Mouse (Mus musculus): ENCODE data around the gene Zfp213. TPM values are rescaled to one million over a fixed set of nuclear protein-coding genes. Genes with fewer than 3 reads are reported as not detected.
A peak's percentile ranks its signal among the peaks of the same experiment; 100 is the strongest.

Zfp213 gene
- polyA plus RNA-seq, 1 experiment = 13.0 TPM

DNA sequence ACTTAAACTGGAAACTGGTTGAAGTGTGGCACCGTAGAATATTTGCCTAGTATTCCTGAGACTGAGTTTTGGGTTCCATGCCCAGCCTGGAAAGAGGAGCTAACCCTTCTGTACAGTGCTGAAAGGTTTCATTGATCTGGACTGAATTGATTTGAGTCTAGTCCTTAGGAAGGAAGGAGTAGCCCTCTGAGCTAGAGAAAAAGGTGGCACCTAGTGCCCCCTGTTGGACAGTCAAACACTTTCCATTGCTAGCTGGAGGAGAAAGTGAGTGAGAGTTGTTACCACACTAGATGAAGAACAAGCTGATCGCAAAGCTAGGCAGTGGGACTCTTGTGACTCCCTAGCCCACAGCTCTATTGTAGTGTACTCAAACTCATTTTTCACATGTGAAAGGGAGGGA lies 39.5 kb upstream of the Zfp213 start:
- Histone ChIP-seq H3K27me3 (ENCODE audit: control insufficient read depth, insufficient read depth, insufficient read length) (no peaks in the 10 kb centered on the region), H3K79me3 (ENCODE audit: low read depth) (no peaks in the 10 kb centered on the region), H3ac (ENCODE audit: control insufficient read depth, insufficient read length, low read depth) (no peak overlapping the region), H3K79me2 (ENCODE audit: control insufficient read depth, insufficient read depth) (no peaks in the 10 kb centered on the region), H3K4me3 (ENCODE audit: insufficient read depth, poor library complexity, severe bottlenecking) (no peak overlapping the region), H3K36me3 (ENCODE audit: control insufficient read depth, insufficient read depth) (no peaks in the 10 kb centered on the region)
- TF ChIP-seq CTCF (IDR thresholded peaks at IDR 0.05; ENCODE audit: control insufficient read depth, insufficient read depth, insufficient read length) (no peak), USF1 (IDR thresholded peaks at IDR 0.05; ENCODE audit: low read depth) (no peak), MYOD1 (IDR thresholded peaks at IDR 0.05; ENCODE audit: control insufficient read depth, insufficient read length, low read depth) (no peak), FOSL1 (IDR thresholded peaks at IDR 0.05; ENCODE audit: insufficient read depth, low read length, poor library complexity, severe bottlenecking) (no peak), CEBPB (IDR thresholded peaks at IDR 0.05; ENCODE audit: low read depth) (no peak), MAX (IDR thresholded peaks at IDR 0.05) (no peak), MYOG (IDR thresholded peaks at IDR 0.05; ENCODE audit: control insufficient read depth, extremely low read depth, insufficient read length) (no peak)

DNA sequence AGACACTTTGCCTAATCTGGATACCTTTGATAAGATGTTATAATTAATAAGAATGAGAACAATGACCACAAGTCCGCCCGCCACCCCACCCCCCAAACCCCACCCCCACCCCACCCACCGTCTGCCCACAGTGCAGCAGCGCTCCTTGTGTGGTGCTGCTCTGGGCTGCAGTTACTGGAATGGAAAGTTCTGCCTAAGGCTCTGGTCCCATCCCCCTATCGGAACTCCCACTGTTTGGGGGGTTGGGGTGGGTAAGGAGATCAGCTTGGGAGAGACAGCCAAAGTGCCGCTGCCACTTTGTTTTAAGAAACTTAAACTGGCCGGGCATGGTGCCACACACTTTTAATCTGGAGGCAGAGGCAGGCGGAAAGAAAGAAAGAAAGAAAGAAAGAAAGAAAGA lies 39.0 kb upstream of the Zfp213 start:
- Histone ChIP-seq H3K36me3 (ENCODE audit: control insufficient read depth, insufficient read depth) (no peaks in the 10 kb centered on the region), H3K79me3 (ENCODE audit: low read depth) (no peaks in the 10 kb centered on the region), H3ac (ENCODE audit: control insufficient read depth, insufficient read length, low read depth) (no peak overlapping the region), H3K27me3 (ENCODE audit: control insufficient read depth, insufficient read depth, insufficient read length) (no peaks in the 10 kb centered on the region), H3K4me3 (ENCODE audit: insufficient read depth, poor library complexity, severe bottlenecking) (no peak overlapping the region), H3K79me2 (ENCODE audit: control insufficient read depth, insufficient read depth) (no peaks in the 10 kb centered on the region)
- TF ChIP-seq FOSL1 (IDR thresholded peaks at IDR 0.05; ENCODE audit: insufficient read depth, low read length, poor library complexity, severe bottlenecking) (no peak), MAX (IDR thresholded peaks at IDR 0.05) (no peak), MYOD1 (IDR thresholded peaks at IDR 0.05; ENCODE audit: control insufficient read depth, insufficient read length, low read depth) (no peak), USF1 (IDR thresholded peaks at IDR 0.05; ENCODE audit: low read depth) (no peak), MYOG (IDR thresholded peaks at IDR 0.05; ENCODE audit: control insufficient read depth, extremely low read depth, insufficient read length) (no peak), CTCF (IDR thresholded peaks at IDR 0.05; ENCODE audit: control insufficient read depth, insufficient read depth, insufficient read length) (no peak), CEBPB (IDR thresholded peaks at IDR 0.05; ENCODE audit: low read depth) (no peak)

- H3K79me3 ChIP-seq (ENCODE audit: low read depth) = no peaks in the 10 kb centered on the region
- H3K4me3 ChIP-seq (ENCODE audit: insufficient read depth, poor library complexity, severe bottlenecking) = no peak overlapping the region
- no peak for TF ChIP-seq USF1 (IDR thresholded peaks at IDR 0.05; ENCODE audit: low read depth)
- no peak for TF ChIP-seq CTCF (IDR thresholded peaks at IDR 0.05; ENCODE audit: control insufficient read depth, insufficient read depth, insufficient read length)
- no peak for TF ChIP-seq FOSL1 (IDR thresholded peaks at IDR 0.05; ENCODE audit: insufficient read depth, low read length, poor library complexity, severe bottlenecking)
- TF ChIP-seq MYOG (IDR thresholded peaks at IDR 0.05; ENCODE audit: control insufficient read depth, extremely low read depth, insufficient read length) = no peak
- no peak for TF ChIP-seq CEBPB (IDR thresholded peaks at IDR 0.05; ENCODE audit: low read depth)
- TF ChIP-seq MYOD1 (IDR thresholded peaks at IDR 0.05; ENCODE audit: control insufficient read depth, insufficient read length, low read depth) = no peak
- TF ChIP-seq MAX (IDR thresholded peaks at IDR 0.05) = no peak
- no peaks in the 10 kb centered on the region for H3K36me3 ChIP-seq (ENCODE audit: control insufficient read depth, insufficient read depth)
- no peak overlapping the region for H3ac ChIP-seq (ENCODE audit: control insufficient read depth, insufficient read length, low read depth)
- H3K79me2 ChIP-seq (ENCODE audit: control insufficient read depth, insufficient read depth) = no peaks in the 10 kb centered on the region
- no peaks in the 10 kb centered on the region for H3K27me3 ChIP-seq (ENCODE audit: control insufficient read depth, insufficient read depth, insufficient read length)
These were observed 38.0 kb upstream of the Zfp213 start for GRCm38 (mm10) chr17:23601836-23602585.

DNA sequence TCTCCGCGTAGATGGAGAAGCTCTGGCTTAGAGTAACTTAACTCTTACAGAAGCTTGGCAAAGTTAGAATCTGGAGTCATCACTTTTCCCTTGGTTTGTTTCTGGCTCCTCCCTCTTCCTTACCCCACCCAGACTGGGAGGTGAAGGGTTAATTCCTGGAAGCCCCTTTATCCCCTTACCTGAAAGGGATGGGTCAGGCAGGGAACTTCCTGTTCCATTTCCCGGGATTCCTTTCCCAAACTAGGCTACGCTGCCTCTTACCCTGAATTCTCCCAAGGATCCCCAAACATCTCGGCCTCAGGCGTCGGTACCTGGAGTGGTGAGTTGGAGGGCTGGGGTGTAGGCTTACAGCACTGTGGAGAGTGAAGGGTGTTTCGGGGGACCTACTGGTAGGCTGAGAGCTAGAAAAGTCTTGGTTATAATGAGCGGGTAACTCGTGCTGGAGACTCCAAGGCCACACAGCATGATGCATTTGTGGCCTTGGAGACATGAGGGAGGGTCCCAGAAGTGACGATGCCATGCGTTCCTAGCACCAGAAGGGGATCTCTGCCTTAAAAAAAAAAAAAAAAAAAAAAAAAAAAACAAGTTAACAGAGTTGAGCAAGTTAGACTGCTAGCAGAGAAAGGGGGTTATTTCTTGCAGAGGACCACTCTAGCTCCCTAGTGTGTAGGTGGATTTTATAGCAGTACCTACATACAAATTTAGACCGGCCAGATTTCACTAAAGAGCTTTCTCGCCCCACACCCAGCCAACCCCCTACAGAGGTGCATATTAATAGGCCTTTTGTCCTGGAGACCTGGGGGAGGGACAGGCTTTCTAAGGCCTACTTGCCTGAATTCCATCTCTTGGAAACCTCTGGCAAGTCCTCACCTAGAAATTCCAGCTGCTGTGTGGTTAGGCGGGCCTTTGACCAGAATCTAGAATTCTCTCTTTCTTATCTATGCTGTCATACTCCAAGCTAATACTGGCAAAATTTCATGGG lies 36.9 kb upstream of the Zfp213 start, which contains the start of gene Zscan10:
Gene Zscan10 (plus strand): TSS at position 216 of the 982 bp plus-strand sequence.
- Histone ChIP-seq H3K79me3 (ENCODE audit: low read depth) (no peaks in the 10 kb centered on the region), H3K27me3 (ENCODE audit: control insufficient read depth, insufficient read depth, insufficient read length) (no peaks in the 10 kb centered on the region), H3K36me3 (ENCODE audit: control insufficient read depth, insufficient read depth) (no peaks in the 10 kb centered on the region), H3K79me2 (ENCODE audit: control insufficient read depth, insufficient read depth) (no peaks in the 10 kb centered on the region), H3ac (ENCODE audit: control insufficient read depth, insufficient read length, low read depth) (no peak within 1 kb of the TSS), H3K4me3 (ENCODE audit: insufficient read depth, poor library complexity, severe bottlenecking) (no peak within 1 kb of the TSS)
- no peak for TF ChIP-seq MYOG (IDR thresholded peaks at IDR 0.05; ENCODE audit: control insufficient read depth, extremely low read depth, insufficient read length)
- no peak for TF ChIP-seq MYOD1 (IDR thresholded peaks at IDR 0.05; ENCODE audit: control insufficient read depth, insufficient read length, low read depth)
- TF ChIP-seq MAX (IDR thresholded peaks at IDR 0.05) = no peak
- no peak for TF ChIP-seq FOSL1 (IDR thresholded peaks at IDR 0.05; ENCODE audit: insufficient read depth, low read length, poor library complexity, severe bottlenecking)
- TF ChIP-seq CEBPB (IDR thresholded peaks at IDR 0.05; ENCODE audit: low read depth) = no peak
- TF ChIP-seq USF1 (IDR thresholded peaks at IDR 0.05; ENCODE audit: low read depth) = no peak
- TF ChIP-seq CTCF (IDR thresholded peaks at IDR 0.05; ENCODE audit: control insufficient read depth, insufficient read depth, insufficient read length) = no peak

DNA sequence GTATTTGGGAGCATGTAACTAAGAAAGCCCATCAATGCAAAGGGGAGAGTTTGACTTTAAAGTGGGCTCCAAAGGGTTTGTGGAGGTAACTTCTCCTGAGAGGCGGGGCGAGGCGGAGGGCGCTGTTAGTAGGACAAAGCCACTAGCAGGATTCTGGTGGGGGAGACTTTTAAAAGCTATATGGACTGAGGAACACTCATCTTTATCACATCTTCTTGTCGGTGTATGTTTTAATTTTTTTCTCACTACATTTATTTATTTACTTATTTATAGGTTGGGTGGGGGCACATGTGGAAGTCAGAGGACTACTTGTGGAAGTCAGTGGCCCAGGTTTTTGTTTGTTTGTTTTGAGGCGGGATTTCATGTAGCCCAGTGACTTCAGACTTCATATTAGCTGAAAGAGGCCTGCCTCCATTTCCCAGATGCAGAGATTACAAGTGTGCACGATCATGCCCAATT lies 35.6 kb upstream of the Zfp213 start:
- no peak for TF ChIP-seq CTCF (IDR thresholded peaks at IDR 0.05; ENCODE audit: control insufficient read depth, insufficient read depth, insufficient read length)
- no peak for TF ChIP-seq MAX (IDR thresholded peaks at IDR 0.05)
- no peak for TF ChIP-seq USF1 (IDR thresholded peaks at IDR 0.05; ENCODE audit: low read depth)
- no peak for TF ChIP-seq MYOD1 (IDR thresholded peaks at IDR 0.05; ENCODE audit: control insufficient read depth, insufficient read length, low read depth)
- TF ChIP-seq CEBPB (IDR thresholded peaks at IDR 0.05; ENCODE audit: low read depth) = no peak
- TF ChIP-seq MYOG (IDR thresholded peaks at IDR 0.05; ENCODE audit: control insufficient read depth, extremely low read depth, insufficient read length) = no peak
- no peak for TF ChIP-seq FOSL1 (IDR thresholded peaks at IDR 0.05; ENCODE audit: insufficient read depth, low read length, poor library complexity, severe bottlenecking)
- H3K79me2 ChIP-seq (ENCODE audit: control insufficient read depth, insufficient read depth) = no peaks in the 10 kb centered on the region
- H3K36me3 ChIP-seq (ENCODE audit: control insufficient read depth, insufficient read depth) = no peaks in the 10 kb centered on the region
- H3K79me3 ChIP-seq (ENCODE audit: low read depth) = no peaks in the 10 kb centered on the region
- H3ac ChIP-seq (ENCODE audit: control insufficient read depth, insufficient read length, low read depth) = peak overlapping the region; percentile 68
- no peaks in the 10 kb centered on the region for H3K27me3 ChIP-seq (ENCODE audit: control insufficient read depth, insufficient read depth, insufficient read length)
- peak overlapping the region; percentile 26 for H3K4me3 ChIP-seq (ENCODE audit: insufficient read depth, poor library complexity, severe bottlenecking)
